Mouse (Mus musculus) cerebellum, adult 2 months (tissue): Measurements from ENCODE around the gene Slc4a5. TPM values are rescaled to one million over a fixed set of nuclear protein-coding genes. Genes with fewer than 3 reads are reported as not detected.

Experiments
- DNase-seq, 2 experiments: peaks; one replicate each; pipeline ENCODE4 v3.0.0; 2021
- H3K27ac ChIP-seq: fragments of 200-500 bp; 2 replicates; pipeline ENCODE4 v1.5.1; 2012; ENCODE audit warnings: low read length, control low read depth, inconsistent platforms; ENCODE audit not compliant: insufficient read depth
- H3K27me3 ChIP-seq: fragments of 200-500 bp; 2 replicates; pipeline ENCODE4 v1.6.1; 2012; ENCODE audit warnings: inconsistent platforms, mild to moderate bottlenecking, low read length, moderate library complexity; ENCODE audit not compliant: control insufficient read depth, insufficient read depth
- H3K4me1 ChIP-seq: fragments of 200-500 bp; 2 replicates; pipeline ENCODE4 v1.6.1; 2011; ENCODE audit warnings: low read length; ENCODE audit not compliant: control insufficient read depth, insufficient read depth
- H3K4me3 ChIP-seq: fragments of 200-500 bp; replicated peaks from 2 replicates; pipeline ENCODE3; 2011; ENCODE audit warnings: mild to moderate bottlenecking, low read depth, low read length, control low read depth; ENCODE audit not compliant: insufficient read depth
- CTCF ChIP-seq: fragments of 200-500 bp; IDR thresholded peaks from 2 replicates; pipeline ENCODE4 v1.5.1; 2011; ENCODE audit warnings: low read depth, mild to moderate bottlenecking, control low read depth, low read length, moderate library complexity, borderline replicate concordance; ENCODE audit not compliant: insufficient read depth
- POLR2A ChIP-seq: fragments of 200-500 bp; IDR thresholded peaks from 2 replicates; pipeline ENCODE4 v1.6.1; 2011; ENCODE audit warnings: low read length, control low read depth, borderline replicate concordance; ENCODE audit not compliant: insufficient read depth
- WGBS: fragments of 180-500 bp; shearing (Covaris S2); methylation state at CpG from one replicate; pipeline ENCODE4 v1.1.7; 2018; 5-methylcytosine and 5-hydroxymethylcytosine counted together
- polyA plus RNA-seq: library from polyadenylated mRNA; depleted of rRNA; stranded (reverse); fragments of >200 nt; gene quantifications from 2 replicates; pipeline ENCODE4 v1.2.3, GENCODE M21; 2012

The Slc4a5 gene
- polyA plus RNA-seq, 1 experiment: 2.8 TPM

GRCm38 (mm10) chr6:83207361-83208049, 12.1 kb upstream of the Slc4a5 start:
- TF ChIP-seq POLR2A: no peak
- TF ChIP-seq CTCF: no peak
- DNase-seq: no peak
- 27% methylated on average over 9 of the region's 9 CpGs for WGBS
- H3K4me1 ChIP-seq: peaks cover 2% of the 10 kb centered on the region; the same call in 1 of the 2 replicates
- H3K4me3 ChIP-seq: no peak overlapping the region
- no peaks in the 10 kb centered on the region for H3K27me3 ChIP-seq
- no peak overlapping the region for H3K27ac ChIP-seq

GRCm38 (mm10) chr6:83208050-83208400, 11.6 kb upstream of the Slc4a5 start:
- no peaks in the 10 kb centered on the region for H3K27me3 ChIP-seq
- TF ChIP-seq POLR2A (no peak), CTCF (no peak)
- peaks cover 2% of the 10 kb centered on the region; the same call in 1 of the 2 replicates for H3K4me1 ChIP-seq
- no peak for DNase-seq
- WGBS: 87% methylated on average over 2 of the region's 2 CpGs
- no peak overlapping the region for H3K27ac ChIP-seq
- no peak overlapping the region for H3K4me3 ChIP-seq

- peaks cover 4% of the 10 kb centered on the region for H3K4me1 ChIP-seq
- no peaks in the 10 kb centered on the region for H3K27me3 ChIP-seq
- no peak for DNase-seq
- WGBS: 25% methylated on average over 2 of the region's 2 CpGs
- H3K27ac ChIP-seq: no peak overlapping the region
- TF ChIP-seq CTCF (no peak), POLR2A (no peak)
- no peak overlapping the region for H3K4me3 ChIP-seq
Observed at GRCm38 (mm10) chr6:83210495-83210894, 9.1 kb upstream of the Slc4a5 start.

- no peak overlapping the region for H3K27ac ChIP-seq
- peaks cover 5% of the 10 kb centered on the region for H3K4me1 ChIP-seq
- H3K4me3 ChIP-seq: no peak overlapping the region
- 59% methylated on average over 5 of the region's 5 CpGs for WGBS
- no peaks in the 10 kb centered on the region for H3K27me3 ChIP-seq
- no peak for DNase-seq
- TF ChIP-seq CTCF: no peak
- TF ChIP-seq POLR2A: no peak
Observed at GRCm38 (mm10) chr6:83211526-83211925, 8.1 kb upstream of the Slc4a5 start.

GRCm38 (mm10) chr6:83215002-83215666, 4.5 kb upstream of the Slc4a5 start:
- no peak overlapping the region for H3K4me3 ChIP-seq
- TF ChIP-seq CTCF (peak; percentile 91), POLR2A (no peak)
- peak; percentile 73 to 78 for DNase-seq
- H3K27ac ChIP-seq: no peak overlapping the region
- 11% methylated on average over 7 of the region's 7 CpGs for WGBS
- no peaks in the 10 kb centered on the region for H3K27me3 ChIP-seq
- H3K4me1 ChIP-seq: peaks cover 2% of the 10 kb centered on the region; the same call in 1 of the 2 replicates

- H3K27ac ChIP-seq: no peak overlapping the region
- TF ChIP-seq POLR2A: no peak
- TF ChIP-seq CTCF: no peak
- no peak for DNase-seq
- H3K4me1 ChIP-seq: no peaks in the 10 kb centered on the region
- H3K4me3 ChIP-seq: no peak overlapping the region
- WGBS: 48% methylated on average over 2 of the region's 2 CpGs
- no peaks in the 10 kb centered on the region for H3K27me3 ChIP-seq
Observed at GRCm38 (mm10) chr6:83231486-83231885, 11.9 kb downstream of the Slc4a5 start.

GRCm38 (mm10) chr6:83233306-83233705, 13.7 kb downstream of the Slc4a5 start:
- 82% methylated on average over 4 of the region's 4 CpGs for WGBS
- H3K4me3 ChIP-seq: no peak overlapping the region
- TF ChIP-seq CTCF (no peak), POLR2A (no peak)
- no peaks in the 10 kb centered on the region for H3K4me1 ChIP-seq
- no peak for DNase-seq
- no peak overlapping the region for H3K27ac ChIP-seq
- no peaks in the 10 kb centered on the region for H3K27me3 ChIP-seq

GRCm38 (mm10) chr6:83234280-83234741, 14.7 kb downstream of the Slc4a5 start:
- DNase-seq: peak in 1 of 2 experiments; percentile 13
- 4% methylated on average over 14 of the region's 14 CpGs for WGBS
- Histone ChIP-seq H3K27ac (no peak overlapping the region), H3K4me3 (no peak overlapping the region), H3K27me3 (no peaks in the 10 kb centered on the region), H3K4me1 (no peaks in the 10 kb centered on the region)
- TF ChIP-seq POLR2A: no peak
- TF ChIP-seq CTCF: no peak
